Mouse (Mus musculus) kidney, postnatal 4 days (tissue): ENCODE results near the gene Map3k21.

Experiments
- DNase-seq, 2 experiments: peaks; one replicate each; pipeline ENCODE4 v3.0.0; 2021; ENCODE audit warnings: mixed read lengths in 2 of 2

The Map3k21 gene

DNA sequence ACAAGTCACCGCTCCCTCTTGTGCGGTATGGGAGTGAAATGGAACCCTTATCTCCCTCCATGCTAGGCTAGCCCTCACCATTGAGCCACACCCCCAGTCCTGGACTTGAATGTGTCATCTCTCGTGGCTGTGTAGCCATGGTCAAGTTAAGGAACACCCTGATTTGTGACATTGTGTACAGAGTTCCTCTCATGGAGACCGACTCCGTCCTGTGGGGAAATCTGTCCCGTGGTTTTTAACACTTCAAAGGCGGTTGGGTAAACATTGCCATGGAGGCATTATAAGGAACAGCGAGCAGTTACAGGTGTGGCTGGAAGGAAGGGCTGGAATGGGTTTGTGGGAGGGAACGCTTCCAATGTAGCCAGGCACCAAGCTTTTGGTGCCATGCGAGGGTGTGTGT, 6.8 kb downstream of the Map3k21 start:
- no peak for DNase-seq

DNA sequence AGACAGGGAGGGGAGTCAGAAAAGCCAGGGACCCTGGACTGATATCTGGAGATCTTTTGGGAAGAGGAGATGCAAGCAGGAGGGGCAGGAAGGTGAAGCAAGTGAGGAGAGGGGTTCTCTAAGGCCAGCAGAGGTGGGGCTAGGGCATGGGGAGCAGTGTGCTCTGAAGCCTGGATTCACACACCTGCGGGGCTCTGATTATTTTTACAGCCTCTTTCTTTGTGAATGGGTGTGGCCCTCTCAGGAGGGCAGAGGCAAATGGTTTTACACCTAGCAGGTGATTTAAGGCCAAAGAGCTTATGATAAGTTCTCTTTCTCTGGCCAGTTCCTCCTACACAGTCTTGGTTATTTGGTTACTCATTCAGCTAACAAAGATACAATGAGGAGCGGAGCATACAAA, 8.5 kb downstream of the Map3k21 start:
- DNase-seq, result no peak

DNA sequence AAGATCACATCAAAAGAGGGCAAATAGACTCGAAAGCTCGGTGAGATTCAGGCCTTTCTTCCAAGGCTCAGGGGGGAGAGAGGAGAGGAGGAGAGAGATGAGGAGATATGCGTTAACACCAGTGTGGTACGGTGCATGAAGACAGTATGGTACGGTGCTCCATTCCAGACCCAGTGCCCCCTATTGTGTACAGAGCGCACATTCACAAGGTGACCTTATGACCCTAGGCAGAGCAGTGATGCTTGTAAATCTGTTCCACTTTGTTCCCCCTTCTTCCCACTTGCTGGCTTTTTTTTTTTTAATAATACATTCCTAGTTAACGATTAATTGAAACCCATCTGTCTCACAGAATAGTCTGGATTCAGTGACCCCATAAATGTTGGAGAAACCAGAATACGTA, 9.3 kb downstream of the Map3k21 start:
- DNase-seq, result peak in 1 of 2 experiments; percentile 28

DNA sequence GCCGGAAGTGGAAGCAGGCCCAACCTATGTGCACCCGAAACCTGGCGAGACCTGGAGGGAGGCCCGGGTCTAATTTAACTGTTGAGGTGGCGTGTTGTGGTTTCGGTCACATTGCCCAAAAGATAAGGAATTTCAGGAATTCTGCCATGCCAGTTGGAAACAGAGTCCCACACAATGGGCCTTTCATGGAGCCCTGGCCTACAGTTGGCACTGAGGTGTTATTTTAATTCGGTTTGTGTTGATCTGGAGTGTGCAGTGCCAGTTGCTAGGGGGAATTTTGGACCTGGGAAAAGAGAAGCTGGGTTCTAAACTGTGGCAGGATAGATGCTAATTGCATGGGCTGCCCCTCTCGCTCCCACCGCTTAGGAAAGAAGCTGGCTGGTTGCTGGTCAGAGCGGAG, 10.0 kb downstream of the Map3k21 start:
- peak in 1 of 2 experiments; percentile 13 for DNase-seq

- DNase-seq, result peak in 1 of 2 experiments; percentile 59
These were observed 10.5 kb downstream of the Map3k21 start for GRCm38 (mm10) chr8:125920761-125921160.

GRCm38 (mm10) chr8:125922333-125922732, 12.1 kb downstream of the Map3k21 start:
- DNase-seq, result peak in 1 of 2 experiments; percentile 47

DNA sequence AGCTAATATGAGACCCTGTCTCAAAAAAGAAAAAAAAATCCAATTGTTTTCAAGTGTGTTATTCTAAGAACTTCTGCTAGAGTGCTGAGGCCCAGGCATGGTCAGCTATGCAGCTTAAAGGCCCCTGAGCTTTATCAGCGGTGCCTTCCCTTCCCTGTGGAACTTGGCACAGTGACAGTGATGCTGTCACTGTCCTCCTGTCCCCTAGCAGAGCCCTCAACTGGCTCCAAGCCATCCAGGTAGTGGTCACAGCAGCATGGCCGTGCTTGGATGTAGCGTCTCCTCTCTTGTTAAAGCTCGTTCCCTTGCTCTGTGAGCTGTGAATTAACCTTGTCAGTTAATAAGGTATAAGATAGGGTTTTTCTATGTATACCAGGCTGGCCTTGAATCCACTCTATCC, 16.4 kb downstream of the Map3k21 start:
- no peak for DNase-seq

GRCm38 (mm10) chr8:125930276-125931046, 20.2 kb downstream of the Map3k21 start:
- DNase-seq, result peak in 1 of 2 experiments; percentile 50

DNA sequence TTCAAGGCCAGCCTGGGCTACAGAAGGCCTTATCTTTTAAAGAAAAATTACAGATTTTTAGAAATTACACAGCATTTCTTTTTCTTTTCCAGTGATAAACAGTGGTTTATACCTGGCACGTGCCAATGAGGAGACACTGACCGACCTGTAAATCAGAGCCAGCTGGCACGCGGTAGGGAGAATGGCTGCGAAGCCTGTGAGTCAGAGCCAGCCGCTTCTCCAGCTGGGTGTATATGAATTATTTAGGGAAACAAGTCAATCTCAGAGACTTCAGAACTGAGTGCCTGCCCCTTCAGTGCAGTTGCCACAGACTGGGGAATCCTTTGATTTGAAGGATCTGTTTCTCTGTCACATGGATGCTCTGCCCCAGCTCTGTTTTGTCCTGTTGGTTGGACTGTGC, 21.6 kb downstream of the Map3k21 start:
- DNase-seq, result no peak

- DNase-seq, result peak; percentile 82 to 83
These were observed 25.4 kb downstream of the Map3k21 start for GRCm38 (mm10) chr8:125935649-125936048.

DNA sequence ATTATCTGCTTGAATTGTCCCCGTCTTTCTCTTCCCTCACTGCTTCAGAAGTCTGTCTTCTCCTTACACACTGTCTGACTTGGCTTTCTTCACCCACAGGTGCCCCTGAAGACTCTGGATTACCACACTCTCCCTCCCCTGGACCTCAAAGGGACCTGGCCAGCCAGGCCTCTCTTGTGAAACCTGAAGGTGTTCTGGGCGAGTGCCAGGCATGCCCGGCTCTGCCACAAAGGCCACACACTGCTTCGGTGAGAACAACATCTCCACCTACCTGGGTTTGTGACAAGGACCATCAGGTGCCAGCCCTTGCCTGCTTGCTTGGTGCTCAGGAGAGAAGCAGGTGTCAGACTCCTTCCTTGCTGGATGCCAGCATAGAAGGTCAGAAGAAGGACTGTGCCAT, 34.3 kb downstream of the Map3k21 start:
- no peak for DNase-seq

DNA sequence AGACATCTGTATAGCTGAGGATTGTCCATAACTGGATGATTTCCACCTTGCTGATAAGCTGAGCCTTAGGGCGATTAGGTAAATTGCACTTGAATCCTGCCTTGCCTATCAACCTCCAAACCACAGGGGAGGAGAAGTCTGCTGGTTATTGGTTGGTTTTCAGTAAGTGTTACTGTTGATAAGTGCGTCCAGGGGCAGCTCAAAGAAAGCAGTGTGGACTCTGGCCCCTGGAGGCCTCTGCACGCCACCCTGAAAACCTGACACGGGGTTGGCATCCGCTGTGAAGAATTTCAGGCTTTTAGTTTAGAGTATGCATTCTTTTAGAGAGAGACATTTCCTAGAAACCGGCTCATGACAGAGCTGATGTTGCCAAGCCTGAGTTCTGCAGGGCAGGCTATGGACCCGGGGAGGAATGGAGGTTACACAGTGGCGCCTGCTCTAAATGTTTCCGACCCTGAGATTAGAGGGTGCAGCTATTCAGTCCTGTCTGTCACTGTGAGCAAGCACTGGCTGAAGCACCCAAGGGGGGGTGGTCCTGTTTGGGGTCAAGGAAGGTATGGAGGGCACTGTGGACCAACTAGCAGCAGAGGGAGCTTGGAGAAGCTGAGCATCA, 38.6 kb downstream of the Map3k21 start:
- no peak for DNase-seq

DNA sequence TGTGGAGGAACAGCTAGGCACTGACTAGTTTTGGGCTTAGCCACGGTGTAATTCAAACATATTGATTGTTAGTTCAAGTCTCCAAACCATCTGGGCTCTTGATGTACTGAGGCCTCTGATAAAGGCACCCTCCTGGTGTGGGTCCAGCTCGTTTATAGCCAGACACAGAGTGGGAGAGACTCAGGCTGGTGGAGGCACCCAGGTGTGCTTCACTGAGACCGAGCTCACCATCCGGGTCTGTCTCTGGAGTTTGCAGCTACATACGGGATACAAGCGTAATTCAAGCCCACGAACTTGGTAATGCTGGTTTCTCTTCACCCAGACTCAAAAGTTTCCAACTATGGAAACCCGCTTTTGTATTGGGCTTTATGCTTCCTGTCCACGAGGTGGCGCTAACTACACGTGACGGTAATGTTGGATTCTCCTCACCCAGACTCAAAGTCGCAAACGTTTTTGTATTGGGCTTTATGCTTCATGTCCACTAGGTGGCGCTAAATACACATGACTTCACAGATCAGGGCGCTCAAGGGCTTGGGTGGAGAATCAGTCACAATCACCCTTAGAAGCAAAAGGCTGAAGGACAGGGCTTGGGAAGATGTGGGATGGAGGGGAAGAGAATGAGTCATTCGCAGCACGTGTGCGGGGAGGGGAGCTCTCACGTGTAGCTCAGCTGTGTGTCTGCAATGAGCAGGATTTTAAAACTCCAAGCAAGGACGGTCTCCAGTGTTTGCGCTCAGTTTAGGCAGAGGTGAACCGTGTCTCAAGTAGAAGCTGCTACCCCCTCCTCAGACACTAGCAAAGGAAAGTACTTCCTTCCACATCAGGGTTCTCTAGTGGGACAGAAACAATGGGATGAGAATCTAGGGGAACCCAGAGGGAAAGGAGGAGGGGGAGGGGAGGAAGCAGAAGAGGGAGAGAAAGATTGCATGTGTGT, 40.0 kb downstream of the Map3k21 start:
- peak; percentile 85 to 89 for DNase-seq

DNA sequence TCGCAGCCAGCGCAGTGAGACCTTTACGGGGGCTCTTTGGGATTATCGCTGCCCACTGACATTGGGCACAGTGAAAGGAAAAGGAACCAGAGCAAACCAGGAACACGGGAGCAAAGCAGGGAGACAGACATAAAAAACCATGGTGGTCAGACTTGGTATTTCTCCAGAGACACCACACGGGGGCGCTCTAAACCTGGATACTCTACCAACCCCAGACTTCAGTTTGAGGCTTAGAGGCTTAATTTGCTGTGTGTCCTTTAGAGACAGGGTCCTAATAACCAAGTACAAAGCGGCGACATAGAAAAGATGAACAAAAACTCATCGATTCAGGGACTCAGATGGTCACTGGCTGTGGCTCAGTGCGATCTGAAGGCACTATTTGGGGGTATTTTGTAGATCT, 45.4 kb downstream of the Map3k21 start:
- peak; percentile 75 to 77 for DNase-seq

- no peak for DNase-seq
These were observed 46.5 kb downstream of the Map3k21 start for GRCm38 (mm10) chr8:125956796-125957195.

GRCm38 (mm10) chr8:125957226-125957993, 47.2 kb downstream of the Map3k21 start:
- DNase-seq, result no peak

GRCm38 (mm10) chr8:125957994-125958368, 47.7 kb downstream of the Map3k21 start:
- DNase-seq, result no peak

DNA sequence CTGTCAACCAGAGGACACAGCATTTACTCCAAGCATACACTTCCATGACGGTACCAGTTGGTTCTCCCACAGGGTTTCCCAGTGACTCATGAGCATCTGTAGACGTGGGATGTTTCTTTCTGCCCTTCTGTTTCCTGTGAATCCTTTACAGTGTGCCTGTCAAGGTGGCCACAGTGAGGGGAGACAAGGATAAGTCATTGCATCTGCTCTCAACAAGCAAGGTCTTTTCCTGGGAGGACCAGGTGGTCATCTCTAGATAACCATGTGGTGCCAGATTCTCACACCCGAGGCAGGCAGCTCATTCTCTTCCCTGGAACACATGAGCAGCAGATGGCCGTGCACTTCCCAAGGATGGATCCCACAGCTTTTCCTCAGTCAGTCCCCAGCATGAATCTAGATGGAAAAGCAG, 49.1 kb downstream of the Map3k21 start:
- DNase-seq, result no peak

DNA sequence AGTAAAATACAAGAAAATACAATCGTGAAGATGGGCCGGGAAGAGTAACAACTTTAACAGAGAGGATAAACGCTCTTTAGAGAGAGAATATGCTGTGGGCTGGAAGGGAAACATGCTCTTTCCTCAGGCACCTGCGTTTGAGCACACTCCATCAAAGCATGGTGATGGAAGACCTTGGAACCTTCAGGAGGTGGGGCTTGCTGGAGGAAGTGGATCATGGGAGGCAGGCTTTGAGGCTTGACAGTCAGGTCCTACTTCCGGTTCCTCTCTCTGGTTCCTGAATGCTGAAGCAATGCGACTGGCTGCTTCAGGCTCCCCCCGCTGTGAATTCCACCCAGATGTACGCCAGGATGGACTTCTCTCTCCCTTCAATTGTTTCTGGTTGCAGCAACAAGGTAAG, 49.8 kb downstream of the Map3k21 start:
- no peak for DNase-seq

- DNase-seq, result no peak
These were observed 51.5 kb downstream of the Map3k21 start for GRCm38 (mm10) chr8:125961790-125962189.

DNA sequence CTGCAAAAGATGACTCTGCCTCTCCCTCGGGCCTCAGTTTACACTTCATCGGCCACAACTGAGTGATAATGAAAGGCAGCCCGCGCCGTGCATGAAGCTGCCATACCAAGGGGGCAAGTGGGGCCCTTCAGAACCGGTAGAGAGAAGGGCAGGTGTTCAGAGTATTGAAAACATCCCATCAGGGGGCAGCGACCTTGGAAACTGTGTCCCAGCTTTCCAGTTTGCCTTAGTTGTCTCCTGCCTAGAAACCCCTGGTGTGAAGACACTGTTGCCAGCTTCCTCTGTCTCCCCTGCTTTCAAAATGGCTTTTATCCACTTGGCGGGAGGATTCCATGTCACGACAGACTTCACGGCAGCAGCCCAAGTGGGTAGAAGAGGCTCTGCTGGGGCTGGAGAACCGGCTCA, 53.6 kb downstream of the Map3k21 start:
- no peak for DNase-seq

DNA sequence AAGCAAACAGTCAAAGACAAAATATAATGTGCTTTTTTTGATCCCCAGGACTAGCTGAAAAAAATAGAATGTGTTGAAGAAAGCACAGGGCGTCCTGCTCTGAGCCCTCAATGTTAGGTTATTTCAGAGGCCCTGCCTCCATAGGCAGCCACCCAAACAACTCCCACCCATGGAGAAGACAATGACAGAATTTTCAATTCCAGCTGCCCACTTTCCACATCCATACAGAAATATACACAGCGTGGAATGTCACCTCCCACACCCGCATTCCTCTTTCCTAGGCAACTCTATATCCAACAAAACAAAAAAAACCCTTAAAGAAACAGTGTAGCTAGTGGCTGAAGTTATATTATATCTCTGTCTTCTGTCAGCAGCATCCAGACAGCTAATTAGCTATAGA, 61.1 kb downstream of the Map3k21 start:
- peak; percentile 27 to 44 for DNase-seq

DNA sequence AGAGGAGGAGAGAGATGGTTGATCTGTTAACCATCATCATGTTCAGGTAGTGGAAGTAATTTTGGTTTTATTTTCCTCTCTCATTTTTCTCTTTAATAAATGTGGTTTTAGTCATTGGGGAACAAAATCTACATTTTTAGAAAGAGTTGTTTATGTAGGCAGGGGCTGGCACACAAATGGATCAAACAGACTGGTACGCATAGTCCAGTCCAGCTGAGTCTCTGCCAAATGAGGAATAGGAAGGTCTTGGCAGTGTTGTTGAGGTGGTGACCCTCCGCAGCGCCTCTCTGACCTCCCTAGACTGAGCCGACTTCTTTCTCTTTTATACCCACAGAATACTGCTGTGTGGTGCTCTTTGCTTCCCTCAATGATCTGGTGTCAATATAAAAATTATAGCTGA, 65.7 kb downstream of the Map3k21 start:
- no peak for DNase-seq
